Mouse (Mus musculus): ENCODE measurements around the gene Btbd2.
"Not testable (repeated sequence)": the region's sequence is repeated elsewhere in the genome, so short reads cannot be mapped to it uniquely, and the experiment has no call there.

Btbd2 gene

DNA sequence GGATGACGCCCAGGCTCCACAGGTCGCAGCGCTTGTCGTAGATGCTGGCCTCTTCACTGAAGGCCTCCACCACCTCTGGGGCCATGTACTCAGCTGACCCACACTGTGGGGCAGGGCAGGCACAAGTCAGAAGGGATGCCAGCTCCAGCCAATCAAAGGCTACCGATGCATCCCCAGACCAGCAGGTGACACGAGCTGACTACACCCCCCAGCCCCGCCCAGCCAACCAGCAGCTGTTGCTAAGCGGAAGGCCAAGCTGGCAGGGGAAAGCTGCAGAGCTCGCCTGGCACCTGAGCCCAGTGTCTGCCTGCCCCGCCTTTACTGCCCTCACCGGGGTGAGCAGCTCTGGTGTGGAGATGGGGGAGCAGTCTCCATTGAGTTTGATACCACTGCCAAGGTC is 11.7 kb upstream of the Btbd2 start:
- peak; percentile 28 for DNase-seq

DNA sequence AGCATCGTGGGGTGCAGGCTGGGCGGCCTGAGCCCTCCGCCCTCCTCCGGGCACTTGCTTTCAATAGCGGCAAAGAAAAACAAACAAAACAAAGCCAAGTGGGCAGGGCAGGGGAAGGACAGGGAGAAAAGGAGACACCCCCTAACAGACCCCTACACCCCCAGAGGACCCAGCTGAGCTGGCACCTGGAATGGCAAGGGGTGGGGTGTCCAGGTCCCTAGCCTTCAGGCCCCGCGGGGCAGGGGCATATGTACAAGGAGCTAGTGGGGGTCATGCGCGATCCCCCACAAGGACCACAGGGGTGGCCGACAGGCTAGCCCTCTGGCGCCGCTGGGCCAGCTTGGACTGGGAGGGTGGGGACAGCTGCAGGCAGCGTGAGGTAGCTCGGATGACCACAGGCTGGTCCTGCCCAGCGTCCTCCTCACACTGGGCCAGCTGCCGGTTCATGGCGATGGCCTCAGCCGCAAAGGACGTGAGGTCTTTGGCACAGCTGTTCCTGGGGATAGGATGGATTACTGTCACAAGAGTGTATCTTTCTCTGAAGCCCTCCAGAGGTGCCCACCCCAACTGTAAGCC is 10.1 kb upstream of the Btbd2 start:
- DNase-seq = no peak

DNA sequence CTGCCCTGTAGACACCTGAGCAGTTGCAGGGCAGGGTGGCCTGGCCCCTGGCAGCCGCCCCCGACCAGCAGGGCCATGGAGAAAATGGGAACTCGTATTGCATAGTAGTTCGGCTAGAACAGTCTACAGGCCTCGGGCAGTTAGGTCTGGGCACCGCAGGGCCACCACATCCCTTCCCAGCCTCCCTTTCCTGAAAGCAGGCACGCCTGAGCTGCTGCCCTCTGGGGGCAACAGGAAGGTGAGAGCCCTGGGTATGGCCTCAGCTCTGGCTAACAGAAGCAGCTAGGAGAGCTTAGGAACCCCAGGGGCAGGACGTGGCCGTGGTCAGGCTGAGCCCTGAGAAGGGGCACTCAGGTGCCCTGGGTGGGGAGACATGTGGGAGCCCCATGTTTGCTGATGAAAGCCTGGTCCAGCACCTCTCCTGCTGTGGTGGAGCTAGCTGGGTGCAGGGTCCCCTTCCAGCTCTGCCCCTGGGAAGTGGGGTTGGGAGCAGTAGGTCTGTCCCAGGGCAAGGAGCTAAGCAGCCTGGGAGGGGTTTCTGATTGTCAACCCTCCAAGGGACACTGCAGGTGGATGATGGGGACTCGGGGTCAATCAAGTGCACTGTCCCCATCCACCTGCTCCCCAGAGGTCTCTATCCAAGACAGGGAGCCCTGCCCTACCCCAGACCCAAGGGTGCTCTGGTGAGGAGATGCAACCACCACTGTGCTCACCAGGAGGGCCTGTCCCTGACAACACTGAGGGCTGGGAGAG is 9.3 kb upstream of the Btbd2 start:
- no peak for DNase-seq

DNA sequence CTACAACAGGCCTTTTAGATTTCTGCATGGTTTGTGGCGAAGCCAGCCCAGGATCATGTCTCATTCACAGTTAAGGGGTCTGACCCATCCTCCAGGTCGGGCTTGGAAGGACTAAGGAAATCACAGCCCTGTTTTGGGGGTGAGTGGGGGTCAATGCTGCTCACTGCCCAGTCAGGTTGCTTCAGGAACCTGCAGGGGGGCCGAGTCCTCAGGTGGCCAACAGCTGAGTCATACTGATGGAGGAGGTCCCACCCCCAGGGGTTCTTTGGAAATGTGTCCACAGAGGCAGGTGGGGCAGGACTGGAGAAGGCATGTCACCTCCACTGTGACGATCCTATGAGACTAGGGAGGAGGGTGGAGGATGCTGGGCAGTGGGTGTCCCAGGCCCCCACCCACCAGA is 8.6 kb upstream of the Btbd2 start:
- DNase-seq = no peak

DNA sequence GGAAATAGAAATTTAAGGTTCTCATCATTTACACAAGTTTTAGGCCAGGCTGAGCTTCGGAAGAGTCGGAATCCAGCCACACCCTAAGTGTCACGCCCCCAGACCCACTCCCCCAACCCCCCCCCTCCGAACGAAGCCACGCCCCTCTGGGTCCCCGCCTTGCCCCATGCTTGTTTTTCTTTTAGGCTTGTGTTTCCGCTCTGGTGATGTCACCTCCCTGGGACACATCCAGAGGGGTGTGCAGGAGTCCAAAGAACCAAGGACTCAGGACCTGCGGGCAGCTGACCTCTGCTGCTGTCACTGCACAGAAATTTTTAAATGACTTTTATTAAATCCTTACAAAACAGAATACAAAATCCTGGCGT is 8.1 kb upstream of the Btbd2 start:
- DNase-seq = peak; percentile 84

DNA sequence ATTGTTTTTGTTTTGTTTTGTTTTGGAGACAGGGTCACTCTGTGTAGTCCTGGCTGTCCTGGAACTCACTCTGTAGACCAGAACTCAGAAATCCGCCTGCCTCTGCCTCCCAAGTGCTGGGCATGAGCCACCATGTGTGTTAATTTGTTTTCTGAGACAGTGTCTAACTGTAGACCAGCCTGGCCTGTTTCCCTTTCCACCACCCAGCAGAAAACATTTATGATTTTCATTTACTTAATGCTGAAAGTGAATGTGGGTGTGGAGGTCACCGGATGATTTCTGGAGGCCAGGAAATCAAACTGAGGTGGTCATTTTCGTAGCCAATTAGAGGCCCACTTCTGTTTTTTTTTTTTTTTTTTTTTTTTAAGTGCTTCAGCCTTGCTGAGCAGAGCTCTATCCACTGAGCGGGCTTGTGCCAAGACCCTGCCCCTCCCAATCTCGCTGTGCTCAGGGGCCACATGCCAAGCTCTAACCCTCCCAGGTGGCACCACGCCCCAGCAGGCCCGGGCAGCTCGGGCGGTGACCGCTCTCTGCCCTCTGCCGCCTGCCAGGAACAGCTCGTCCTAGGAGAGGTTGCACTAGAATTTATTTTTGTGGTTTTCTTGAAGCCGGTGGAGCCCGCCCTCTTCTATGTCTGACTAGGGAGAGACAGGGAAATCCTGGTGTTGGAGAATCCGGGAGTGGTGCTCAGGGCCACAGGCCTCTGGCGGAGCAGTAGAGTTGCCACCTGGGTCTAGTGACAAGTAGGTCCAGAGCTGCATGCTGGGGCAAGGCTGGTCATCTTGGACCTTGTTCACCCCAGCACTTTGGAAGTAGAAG is 7.5 kb upstream of the Btbd2 start:
- DNase-seq = peak; percentile 92

DNA sequence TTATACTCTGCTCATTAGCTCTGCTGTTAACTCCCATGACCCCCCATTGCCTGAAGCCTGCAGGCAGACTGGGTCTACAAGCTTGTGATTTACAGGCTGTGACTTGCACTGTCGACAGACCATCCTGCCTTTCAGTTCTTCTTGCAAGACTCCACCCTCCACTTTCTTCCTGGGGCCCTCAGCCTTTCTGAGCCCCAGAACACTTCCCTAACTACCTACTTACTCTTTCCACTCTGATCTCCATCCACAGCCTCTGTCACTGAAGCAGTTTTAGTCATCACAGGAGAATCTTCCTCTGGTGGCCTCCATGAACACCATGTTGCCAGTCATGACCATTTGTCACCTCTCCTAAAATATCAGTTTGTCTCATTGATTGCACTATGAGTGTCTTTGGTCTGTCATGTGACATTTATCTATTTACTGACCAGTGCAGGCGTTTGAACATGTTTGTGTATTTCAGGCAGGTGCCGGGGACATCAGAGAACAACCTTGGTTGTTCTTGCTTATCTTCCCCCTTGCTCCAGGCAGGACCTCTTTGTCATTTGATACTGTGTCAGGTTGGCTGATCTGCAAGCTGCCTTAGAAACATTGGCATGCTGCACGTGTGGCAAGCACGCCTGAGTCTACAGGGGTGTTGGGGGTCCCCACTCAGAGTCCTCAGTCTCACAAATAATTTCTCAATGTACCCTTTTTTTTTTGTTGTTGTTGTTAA is 6.8 kb upstream of the Btbd2 start:
- DNase-seq = no peak

DNA sequence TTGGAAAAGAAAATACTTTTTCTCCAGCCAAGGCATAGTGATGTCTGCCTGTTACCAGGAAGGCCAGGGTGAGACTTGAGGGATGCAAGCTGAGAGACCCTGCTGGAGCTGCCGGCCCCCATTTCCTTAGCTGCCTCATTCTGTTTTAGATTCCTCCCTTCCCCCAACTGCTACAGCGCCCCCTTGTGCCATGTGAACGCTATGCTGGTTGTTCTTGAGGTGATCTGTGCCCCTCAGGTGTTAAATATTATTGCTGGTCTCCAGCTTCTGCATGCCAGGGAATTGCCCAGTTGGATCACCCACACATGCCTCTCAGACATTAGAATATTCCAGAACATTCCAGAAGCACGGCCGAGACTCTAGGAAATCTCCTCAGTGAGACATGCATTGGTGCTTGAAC is 4.3 kb upstream of the Btbd2 start:
- peak; percentile 72 for DNase-seq

DNA sequence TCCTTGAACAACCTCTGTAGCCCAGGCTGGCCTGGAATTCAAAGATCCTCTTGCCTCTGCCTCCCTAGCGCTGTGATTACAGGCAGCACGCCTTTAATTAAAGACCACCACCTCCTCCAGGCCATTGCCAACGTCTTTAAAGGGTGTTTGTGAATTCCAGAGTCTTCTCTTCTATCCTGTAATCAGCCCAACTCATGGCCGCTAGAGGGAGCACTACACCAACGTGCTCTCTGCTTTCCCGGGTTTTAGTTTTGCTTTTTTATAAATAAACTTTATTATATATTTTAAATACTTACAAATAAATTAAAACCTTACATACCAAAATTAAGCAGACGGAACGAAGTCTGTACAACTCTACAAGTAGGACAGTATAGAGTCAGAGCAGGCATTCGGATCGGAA is 2.3 kb upstream of the Btbd2 start:
- peak; percentile 92 for DNase-seq

DNA sequence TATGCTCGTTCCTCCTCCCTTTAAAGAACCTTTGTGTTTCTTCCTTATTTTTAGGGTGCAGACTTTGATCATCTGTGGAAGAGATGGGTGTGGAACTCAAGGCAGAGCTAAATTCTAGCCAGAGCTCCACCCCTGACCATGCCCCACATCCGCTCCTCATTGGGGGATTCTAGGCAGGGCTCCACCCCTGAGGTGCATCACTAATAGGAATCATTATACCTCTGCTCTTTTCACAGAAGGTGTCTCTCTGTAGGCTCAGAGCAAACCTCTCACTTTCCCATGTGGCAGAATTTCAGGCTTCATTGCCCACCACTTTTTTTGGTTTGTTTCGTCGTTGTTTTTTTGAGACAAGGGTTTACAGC is 2.0 kb upstream of the Btbd2 start:
- no peak for DNase-seq

DNA sequence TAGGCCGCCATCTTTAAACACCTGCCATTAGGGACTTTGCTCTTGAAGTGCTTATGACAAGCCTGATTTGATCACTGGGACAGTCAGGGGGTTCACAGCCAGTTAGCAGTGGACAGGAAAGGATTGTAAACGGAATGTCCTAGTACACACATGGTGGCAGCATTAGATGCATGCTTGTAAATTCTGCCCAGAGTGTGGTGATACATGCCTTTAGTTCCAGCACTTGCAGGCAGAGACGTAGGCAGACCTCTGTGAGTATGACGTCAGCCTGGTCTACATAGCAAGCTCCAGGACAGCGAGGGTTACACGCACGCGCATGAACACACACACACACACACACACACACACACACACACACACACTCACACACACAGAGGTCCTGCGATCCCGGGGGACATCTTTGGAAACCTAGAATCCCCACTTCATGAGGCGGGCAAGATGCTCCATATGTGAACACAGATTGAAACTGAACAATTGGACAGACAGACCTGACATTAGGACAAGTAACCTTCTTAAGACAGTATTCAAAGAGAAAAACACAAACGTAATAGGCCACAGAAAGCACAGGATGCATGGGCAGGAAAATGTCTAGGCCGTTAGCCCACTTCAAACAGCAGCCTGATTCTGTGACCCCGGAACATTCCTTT is 1.4 kb upstream of the Btbd2 start:
- DNase-seq = no peak

DNA sequence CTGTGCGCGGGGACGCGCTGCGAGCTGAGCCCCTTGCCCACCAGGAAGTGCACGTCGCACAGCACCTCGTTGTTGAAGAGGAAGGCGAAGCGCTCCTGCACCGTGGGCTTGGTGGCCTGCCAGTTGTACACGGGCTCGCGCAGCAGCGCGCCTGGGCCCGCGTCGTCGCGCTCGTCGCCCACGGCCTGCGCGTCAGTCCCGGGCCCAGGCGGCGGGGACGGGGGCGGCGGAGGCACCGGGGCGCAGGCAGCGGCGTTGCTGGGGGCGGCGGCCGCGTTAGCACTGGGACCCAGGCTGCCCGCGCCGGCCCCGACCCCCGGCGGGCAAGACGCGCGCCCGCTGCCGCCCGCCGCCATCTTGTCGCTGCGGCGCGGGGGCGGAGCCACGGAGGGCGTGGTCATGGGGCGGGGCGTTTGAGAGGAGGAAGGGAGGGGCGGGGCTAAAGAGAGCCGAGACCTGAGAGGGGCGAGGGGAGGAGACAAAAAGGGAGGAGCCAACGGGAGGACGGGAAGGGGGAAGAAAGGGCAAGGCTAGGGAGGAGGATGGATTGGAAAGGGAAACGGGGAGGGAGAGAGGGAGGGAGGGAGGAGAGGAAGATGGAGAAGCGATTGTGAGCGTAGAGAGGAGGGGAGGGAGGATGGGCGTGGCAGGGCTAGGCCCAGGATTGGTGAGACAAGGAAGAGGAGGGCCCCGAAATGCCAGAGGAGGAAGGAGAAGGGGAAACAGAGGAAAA is 575 bp downstream of the Btbd2 start:
- DNase-seq = peak; percentile 99

DNA sequence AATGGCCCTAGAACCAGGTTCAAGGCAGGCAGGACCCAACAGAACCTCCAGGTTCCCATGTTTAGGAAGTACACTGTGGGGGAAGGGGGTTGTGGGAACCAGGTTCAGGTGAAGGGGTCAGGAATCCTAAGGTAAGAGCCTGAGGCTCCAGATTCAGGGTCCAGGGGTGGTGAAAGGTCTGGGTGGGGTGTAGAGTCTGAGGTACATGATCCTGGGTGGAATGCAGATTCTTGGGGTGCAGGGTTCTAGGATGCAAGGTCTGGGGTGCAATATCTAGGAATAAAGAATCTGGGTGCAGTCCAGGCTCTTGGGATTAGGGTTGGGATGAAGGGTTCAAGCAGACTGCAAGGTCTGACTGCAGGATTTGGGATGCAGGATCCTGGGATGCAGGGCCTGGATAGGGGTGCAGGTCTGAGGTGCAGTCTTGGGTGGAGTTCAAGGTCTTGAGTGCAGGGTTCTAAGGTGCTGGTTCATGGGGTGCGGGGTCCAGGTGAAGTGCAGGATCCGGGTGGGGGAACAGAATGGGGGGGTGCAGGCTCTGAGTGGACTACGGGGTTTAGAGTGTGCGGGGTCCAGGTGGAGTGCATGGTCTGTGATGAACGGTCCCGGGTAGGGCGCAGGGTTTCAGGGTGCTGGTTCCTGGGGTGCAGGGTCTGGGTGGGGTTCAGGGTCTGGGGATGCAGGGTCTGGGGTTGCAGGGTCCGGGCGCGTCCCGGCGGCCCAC is 1.3 kb downstream of the Btbd2 start:
- DNase-seq = no peak

DNA sequence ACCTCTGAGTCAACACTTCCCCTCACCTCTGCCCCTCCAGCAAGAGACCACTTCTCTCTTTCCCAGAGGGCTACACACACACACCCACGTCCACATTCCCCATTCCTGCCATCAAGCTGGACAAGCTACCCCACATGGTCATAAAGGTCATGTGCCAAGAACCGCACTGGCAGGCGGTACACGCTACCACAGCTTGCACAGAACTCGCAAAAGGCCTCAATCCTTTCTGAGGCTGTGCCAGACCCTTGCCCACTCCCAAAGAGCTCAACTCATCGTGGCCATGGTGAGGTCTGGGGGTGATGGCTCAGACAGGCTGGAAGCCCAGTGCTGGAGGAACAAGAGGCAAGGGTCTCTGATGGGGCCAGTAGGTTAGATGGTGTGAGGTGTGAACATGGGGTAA is 2.0 kb downstream of the Btbd2 start:
- no peak for DNase-seq

DNA sequence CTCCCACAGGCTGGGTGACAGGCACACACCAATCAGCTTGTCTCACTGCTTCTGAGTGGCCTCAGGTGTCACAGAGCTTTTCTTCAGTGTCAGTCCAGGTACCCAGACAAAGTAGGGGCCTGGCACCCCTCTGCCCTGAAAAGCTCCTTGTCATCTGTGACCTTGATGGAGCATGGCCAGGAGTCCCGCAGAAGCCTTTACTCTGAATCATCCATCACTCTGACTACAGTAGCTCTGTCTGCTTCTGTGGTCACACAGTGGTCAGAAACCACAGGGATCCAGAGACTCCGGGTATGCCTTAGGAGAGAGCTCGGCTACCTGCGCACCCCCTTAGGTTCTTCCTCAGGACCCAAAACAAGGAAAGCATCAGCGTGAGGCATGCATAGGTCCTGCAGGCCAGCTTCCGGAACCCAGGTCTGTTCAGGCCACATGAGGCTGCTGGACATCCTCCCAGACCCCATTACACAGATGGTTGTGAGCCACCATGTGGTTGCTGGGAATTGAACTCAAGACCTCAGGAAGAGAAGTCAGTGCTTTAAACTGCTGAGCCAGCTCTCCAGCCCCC is 3.6 kb downstream of the Btbd2 start:
- DNase-seq = no peak

DNA sequence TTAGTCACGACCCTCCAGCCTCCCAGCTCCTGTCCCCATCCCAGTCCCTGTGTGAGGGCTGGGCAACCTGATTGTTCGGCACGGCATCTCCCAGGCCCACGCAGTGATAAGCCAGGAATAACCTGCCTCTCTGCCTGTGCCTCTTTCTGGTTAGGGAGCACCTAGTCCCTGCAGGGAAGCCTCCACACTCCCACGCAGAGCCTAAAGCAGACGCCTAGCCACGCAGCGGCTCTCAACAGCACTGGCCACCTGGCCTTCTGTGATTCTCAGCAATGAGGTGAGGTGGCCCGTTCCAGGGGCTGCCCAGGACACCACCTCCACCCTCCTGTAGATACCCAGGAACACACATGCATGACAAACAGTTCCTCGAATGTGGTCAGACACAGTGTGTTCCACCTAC is 6.5 kb downstream of the Btbd2 start:
- no peak for DNase-seq

DNA sequence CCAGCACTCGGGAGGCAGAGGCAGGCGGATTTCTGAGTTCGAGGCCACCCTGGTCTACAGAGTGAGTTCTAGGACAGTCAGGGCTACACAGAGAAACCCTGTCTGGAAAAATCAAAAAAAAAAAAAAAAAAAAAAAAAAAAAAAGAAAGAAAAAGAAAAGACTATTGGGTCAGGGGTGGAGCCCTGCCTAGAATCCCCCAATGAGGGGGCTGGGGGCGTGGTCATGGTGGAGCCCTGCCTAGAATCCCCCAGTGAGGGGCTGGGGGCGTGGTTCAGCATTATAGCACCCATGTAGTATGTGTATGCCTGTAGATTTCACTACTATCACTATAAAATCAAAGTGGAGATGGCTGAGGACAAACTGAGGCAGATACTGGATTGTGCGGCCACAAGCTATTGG is 7.0 kb downstream of the Btbd2 start:
- not testable (repeated sequence) for DNase-seq

DNA sequence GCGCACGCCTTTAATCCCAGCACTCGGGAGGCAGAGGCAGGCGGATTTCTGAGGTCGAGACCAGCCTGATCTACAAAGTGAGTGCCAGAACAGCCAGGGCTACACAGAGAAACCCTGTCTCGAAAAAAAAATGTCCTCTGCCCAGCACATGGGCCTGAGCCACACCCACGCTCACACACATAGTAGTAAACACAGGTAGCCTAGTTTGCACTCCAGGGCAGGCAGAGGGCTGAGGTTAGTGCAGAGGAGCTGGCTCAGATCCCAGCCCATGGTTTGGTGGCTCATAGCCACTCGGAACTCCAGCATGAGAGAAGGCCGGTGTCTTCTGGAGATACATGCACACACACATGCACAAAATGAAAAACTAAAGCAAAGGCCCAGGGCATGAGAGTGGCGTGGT is 9.9 kb downstream of the Btbd2 start:
- DNase-seq = no peak

DNA sequence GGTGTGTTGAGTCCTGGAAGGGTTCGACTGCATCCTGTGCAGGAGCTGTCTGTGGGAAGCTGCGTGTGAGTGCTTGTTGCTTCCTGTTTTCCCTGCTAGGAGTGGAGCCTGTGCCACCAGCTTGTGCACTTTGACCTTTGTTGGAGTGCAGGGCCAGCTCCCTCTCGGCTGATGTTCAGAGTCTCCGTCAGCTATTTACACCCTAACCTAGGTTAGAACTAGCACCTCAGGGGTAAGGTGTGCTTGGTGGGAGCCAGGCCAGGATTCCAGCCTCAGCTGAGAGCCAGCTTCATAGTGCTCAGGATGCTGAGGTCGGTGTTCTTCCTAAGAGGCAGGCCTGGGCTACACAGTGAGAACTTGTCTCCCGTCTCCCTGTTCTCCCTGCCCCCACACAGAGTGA is 21.5 kb downstream of the Btbd2 start:
- DNase-seq = no peak

DNA sequence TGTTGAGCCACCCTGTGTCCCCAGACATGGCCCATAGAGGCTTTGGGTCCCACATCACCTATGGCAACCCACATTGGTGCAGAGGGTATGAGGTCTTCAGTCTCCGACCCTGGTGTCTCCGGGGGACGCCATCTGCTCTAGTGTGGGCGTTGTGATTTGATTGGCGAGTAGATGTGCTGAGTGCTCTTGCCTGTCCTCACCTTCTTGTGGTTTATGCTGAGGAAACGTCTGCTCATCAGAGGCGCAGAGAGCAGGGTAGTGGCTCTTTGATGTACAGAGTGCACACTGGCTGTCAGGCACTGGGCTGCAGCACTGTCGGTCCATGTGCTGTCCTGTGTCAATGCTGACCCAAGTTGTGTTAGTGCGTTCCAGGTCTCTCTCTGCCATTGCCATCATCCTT is 27.9 kb downstream of the Btbd2 start:
- DNase-seq = no peak

DNA sequence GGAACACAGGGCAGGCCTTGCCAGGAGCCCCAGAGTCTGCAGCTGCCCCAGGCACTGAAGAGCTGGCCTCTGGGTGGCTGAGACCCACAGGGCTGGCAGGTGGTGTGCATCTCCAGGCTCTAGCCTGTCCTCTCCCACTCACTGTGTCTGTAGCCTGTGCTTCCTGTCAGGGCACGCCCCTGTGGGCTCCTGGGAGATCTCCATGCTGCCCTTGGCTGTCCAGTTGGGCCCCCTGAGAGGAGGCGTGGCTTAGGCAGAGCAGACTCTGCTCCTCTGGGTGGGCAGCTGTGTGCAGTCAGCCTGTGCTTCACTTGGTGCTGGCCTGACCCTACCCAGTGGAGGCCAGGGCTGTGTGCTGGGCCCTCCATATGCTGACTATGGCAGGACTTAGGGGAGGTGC is 29.2 kb downstream of the Btbd2 start:
- no peak for DNase-seq
